Mouse (Mus musculus): ENCODE results near the gene Smim24. TPM values are rescaled to one million over a fixed set of nuclear protein-coding genes. Genes with fewer than 3 reads are reported as not detected.

Smim24 gene
- total and polyA plus RNA-seq, 2 experiments from 2014 or later = 3.3 to 6.6 TPM

GRCm38 (mm10) chr10:81441019-81441418, 48.2 kb downstream of the Smim24 start:
- ATAC-seq (ENCODE audit: insufficient read depth, low read depth) = no peak
- H3K27ac ChIP-seq (ENCODE audit: low read depth) = no peak overlapping the region
- no peak overlapping the region for H3K4me2 ChIP-seq (ENCODE audit: low read depth, low read length)
- no peak overlapping the region for H3K4me3 ChIP-seq (ENCODE audit: low read depth, low read length)
- no peaks in the 10 kb centered on the region for H3K9me3 ChIP-seq (replicated peaks; ENCODE audit: control insufficient read depth, low read length)
- 0 out of 2 replicates have a peak, but pooled peaks cover 10% of the 10 kb centered on the region for H3K27me3 ChIP-seq (ENCODE audit: control insufficient read depth, insufficient read depth, low read length)
- H3K4me1 ChIP-seq (ENCODE audit: control insufficient read depth, insufficient read depth) = no peaks in the 10 kb centered on the region
- no peak for DNase-seq (ENCODE audit: low spot score)
- H3K9ac ChIP-seq (replicated peaks; ENCODE audit: low read depth, low read length) = no peak overlapping the region
- H3K36me3 ChIP-seq (replicated peaks; ENCODE audit: control insufficient read depth, insufficient read depth, low read length) = no peaks in the 10 kb centered on the region
- TF ChIP-seq EP300 (IDR thresholded peaks at IDR 0.05; ENCODE audit: low read depth) (no peak), CTCF (IDR thresholded peaks at IDR 0.05; ENCODE audit: low read depth) (peak; percentile 49)

Small RNA genes lying within 50 kb of the gene (microRNA-seq; reads per million reads assigned to microRNA genes)
- gene Mir1191b (2.0 reads per million, percentile 5 among the genes with 10 or more reads in this experiment), gene Mir6913 (0.54 reads per million)

Other genes with a start within 250 kb of the Smim24 start
Only the 30 nearest of the 34 such genes appear.
- 56.5 and 72.7 TPM in 2 replicates for gene Dapk3, start 210.0 kb upstream of the Smim24 start, total RNA-seq (2014; rRNA removed; ENCODE audit: low replicate concordance)
- gene Dapk3, start 210.0 kb upstream of the Smim24 start, polyA plus RNA-seq (2015; fragmentation: Nextera tagmentation; extraction: Ambion mirVana) = 29.0 and 31.7 TPM in 2 replicates
- not detected in 2 replicates for gene 4930442H23Rik, start 209.2 kb upstream of the Smim24 start, total RNA-seq (2014; rRNA removed; ENCODE audit: low replicate concordance)
- 0.12 TPM in 1 of 2 replicates, not detected in the other for gene 4930442H23Rik, start 209.2 kb upstream of the Smim24 start, polyA plus RNA-seq (2015; fragmentation: Nextera tagmentation; extraction: Ambion mirVana)
- 30.5 and 35.2 TPM in 2 replicates for gene Nmrk2, start 191.0 kb upstream of the Smim24 start, total RNA-seq (2014; rRNA removed; ENCODE audit: low replicate concordance)
- gene Nmrk2, start 191.0 kb upstream of the Smim24 start, polyA plus RNA-seq (2015; fragmentation: Nextera tagmentation; extraction: Ambion mirVana) = 13.0 and 14.2 TPM in 2 replicates
- gene Atcay, start 162.2 kb upstream of the Smim24 start, total RNA-seq (2014; rRNA removed; ENCODE audit: low replicate concordance) = 0.58 TPM in 1 of 2 replicates, not detected in the other
- 0.25 TPM in 2 replicates for gene Atcay, start 162.2 kb upstream of the Smim24 start, polyA plus RNA-seq (2015; fragmentation: Nextera tagmentation; extraction: Ambion mirVana)
- 7.0 and 10.2 TPM in 2 replicates for gene Zfr2, start 159.9 kb upstream of the Smim24 start, total RNA-seq (2014; rRNA removed; ENCODE audit: low replicate concordance)
- gene Zfr2, start 159.9 kb upstream of the Smim24 start, polyA plus RNA-seq (2015; fragmentation: Nextera tagmentation; extraction: Ambion mirVana) = 2.2 and 2.6 TPM in 2 replicates
- 0.31 and 0.66 TPM in 2 replicates for gene Matk, start 140.1 kb upstream of the Smim24 start, total RNA-seq (2014; rRNA removed; ENCODE audit: low replicate concordance)
- 0.42 and 0.51 TPM in 2 replicates for gene Matk, start 140.1 kb upstream of the Smim24 start, polyA plus RNA-seq (2015; fragmentation: Nextera tagmentation; extraction: Ambion mirVana)
- gene Mrpl54, start 126.1 kb upstream of the Smim24 start, total RNA-seq (2014; rRNA removed; ENCODE audit: low replicate concordance) = 272 and 288 TPM in 2 replicates
- 264 and 272 TPM in 2 replicates for gene Mrpl54, start 126.1 kb upstream of the Smim24 start, polyA plus RNA-seq (2015; fragmentation: Nextera tagmentation; extraction: Ambion mirVana)
- 84.8 and 114 TPM in 2 replicates for gene Apba3, start 126.1 kb upstream of the Smim24 start, total RNA-seq (2014; rRNA removed; ENCODE audit: low replicate concordance)
- gene Apba3, start 126.1 kb upstream of the Smim24 start, polyA plus RNA-seq (2015; fragmentation: Nextera tagmentation; extraction: Ambion mirVana) = 45.2 and 46.1 TPM in 2 replicates
- gene Tjp3, start 101.5 kb upstream of the Smim24 start, total RNA-seq (2014; rRNA removed; ENCODE audit: low replicate concordance) = 0.12 and 2.3 TPM in 2 replicates
- 0.51 and 0.62 TPM in 2 replicates for gene Tjp3, start 101.5 kb upstream of the Smim24 start, polyA plus RNA-seq (2015; fragmentation: Nextera tagmentation; extraction: Ambion mirVana)
- 38.5 and 44.3 TPM in 2 replicates for gene Pip5k1c, start 100.1 kb upstream of the Smim24 start, total RNA-seq (2014; rRNA removed; ENCODE audit: low replicate concordance)
- gene Pip5k1c, start 100.1 kb upstream of the Smim24 start, polyA plus RNA-seq (2015; fragmentation: Nextera tagmentation; extraction: Ambion mirVana) = 20.9 and 21.4 TPM in 2 replicates
- gene Cactin, start 71.9 kb upstream of the Smim24 start, total RNA-seq (2014; rRNA removed; ENCODE audit: low replicate concordance) = 14.3 and 14.9 TPM in 2 replicates
- 12.8 and 13.7 TPM in 2 replicates for gene Cactin, start 71.9 kb upstream of the Smim24 start, polyA plus RNA-seq (2015; fragmentation: Nextera tagmentation; extraction: Ambion mirVana)
- gene Tbxa2r, start 64.3 kb upstream of the Smim24 start, total RNA-seq (2014; rRNA removed; ENCODE audit: low replicate concordance) = 4.7 and 10.5 TPM in 2 replicates
- 6.3 and 7.0 TPM in 2 replicates for gene Tbxa2r, start 64.3 kb upstream of the Smim24 start, polyA plus RNA-seq (2015; fragmentation: Nextera tagmentation; extraction: Ambion mirVana)
- gene Gipc3, start 49.8 kb upstream of the Smim24 start, total RNA-seq (2014; rRNA removed; ENCODE audit: low replicate concordance) = 0.08 and 0.12 TPM in 2 replicates
- gene Gipc3, start 49.8 kb upstream of the Smim24 start, polyA plus RNA-seq (2015; fragmentation: Nextera tagmentation; extraction: Ambion mirVana) = 0.16 and 0.21 TPM in 2 replicates
- gene Hmg20b, start 42.6 kb upstream of the Smim24 start, total RNA-seq (2014; rRNA removed; ENCODE audit: low replicate concordance) = 63.9 and 80.7 TPM in 2 replicates
- 92.3 and 94.5 TPM in 2 replicates for gene Hmg20b, start 42.6 kb upstream of the Smim24 start, polyA plus RNA-seq (2015; fragmentation: Nextera tagmentation; extraction: Ambion mirVana)
- gene Mfsd12, start 35.6 kb upstream of the Smim24 start, total RNA-seq (2014; rRNA removed; ENCODE audit: low replicate concordance) = 20.2 and 30.5 TPM in 2 replicates
- gene Mfsd12, start 35.6 kb upstream of the Smim24 start, polyA plus RNA-seq (2015; fragmentation: Nextera tagmentation; extraction: Ambion mirVana) = 10.3 and 11.4 TPM in 2 replicates
- gene 4930404N11Rik, start 27.2 kb upstream of the Smim24 start, total RNA-seq (2014; rRNA removed; ENCODE audit: low replicate concordance) = not detected in 2 replicates
- 0.68 and 1.0 TPM in 2 replicates for gene 4930404N11Rik, start 27.2 kb upstream of the Smim24 start, polyA plus RNA-seq (2015; fragmentation: Nextera tagmentation; extraction: Ambion mirVana)
- gene Fzr1, start 14.5 kb upstream of the Smim24 start, total RNA-seq (2014; rRNA removed; ENCODE audit: low replicate concordance) = 47.6 and 53.9 TPM in 2 replicates
- gene Fzr1, start 14.5 kb upstream of the Smim24 start, polyA plus RNA-seq (2015; fragmentation: Nextera tagmentation; extraction: Ambion mirVana) = 45.8 and 48.4 TPM in 2 replicates
- 123 and 139 TPM in 2 replicates for gene Dohh, start 8.6 kb upstream of the Smim24 start, total RNA-seq (2014; rRNA removed; ENCODE audit: low replicate concordance)
- gene Dohh, start 8.6 kb upstream of the Smim24 start, polyA plus RNA-seq (2015; fragmentation: Nextera tagmentation; extraction: Ambion mirVana) = 75.2 and 77.6 TPM in 2 replicates
- 0.11 TPM in 1 of 2 replicates, not detected in the other for gene Gm48551, start 8.6 kb upstream of the Smim24 start, total RNA-seq (2014; rRNA removed; ENCODE audit: low replicate concordance)
- 0.43 and 1.1 TPM in 2 replicates for gene Gm48551, start 8.6 kb upstream of the Smim24 start, polyA plus RNA-seq (2015; fragmentation: Nextera tagmentation; extraction: Ambion mirVana)
- not detected in 2 replicates for gene Gm48552, start 4.0 kb upstream of the Smim24 start, total RNA-seq (2014; rRNA removed; ENCODE audit: low replicate concordance)
- gene Gm48552, start 4.0 kb upstream of the Smim24 start, polyA plus RNA-seq (2015; fragmentation: Nextera tagmentation; extraction: Ambion mirVana) = 0.45 and 0.70 TPM in 2 replicates
- gene Nfic, start 62.6 kb downstream of the Smim24 start, total RNA-seq (2014; rRNA removed; ENCODE audit: low replicate concordance) = 24.6 and 47.6 TPM in 2 replicates
- gene Nfic, start 62.6 kb downstream of the Smim24 start, polyA plus RNA-seq (2015; fragmentation: Nextera tagmentation; extraction: Ambion mirVana) = 73.7 and 77.9 TPM in 2 replicates
- not detected in 2 replicates for gene Celf5, start 89.7 kb downstream of the Smim24 start, total RNA-seq (2014; rRNA removed; ENCODE audit: low replicate concordance)
- gene Celf5, start 89.7 kb downstream of the Smim24 start, polyA plus RNA-seq (2015; fragmentation: Nextera tagmentation; extraction: Ambion mirVana) = 0.07 and 0.08 TPM in 2 replicates
- gene Ncln, start 103.3 kb downstream of the Smim24 start, total RNA-seq (2014; rRNA removed; ENCODE audit: low replicate concordance) = 88.5 and 91.5 TPM in 2 replicates
- 27.1 and 30.5 TPM in 2 replicates for gene Ncln, start 103.3 kb downstream of the Smim24 start, polyA plus RNA-seq (2015; fragmentation: Nextera tagmentation; extraction: Ambion mirVana)
- 0.66 TPM in 1 of 2 replicates, not detected in the other for gene S1pr4, start 107.1 kb downstream of the Smim24 start, total RNA-seq (2014; rRNA removed; ENCODE audit: low replicate concordance)
- gene S1pr4, start 107.1 kb downstream of the Smim24 start, polyA plus RNA-seq (2015; fragmentation: Nextera tagmentation; extraction: Ambion mirVana) = 0.34 and 0.43 TPM in 2 replicates
- 0.35 TPM in 1 of 2 replicates, not detected in the other for gene Gna15, start 131.2 kb downstream of the Smim24 start, total RNA-seq (2014; rRNA removed; ENCODE audit: low replicate concordance)
- 0.59 and 0.63 TPM in 2 replicates for gene Gna15, start 131.2 kb downstream of the Smim24 start, polyA plus RNA-seq (2015; fragmentation: Nextera tagmentation; extraction: Ambion mirVana)
- gene Gna11, start 152.1 kb downstream of the Smim24 start, total RNA-seq (2014; rRNA removed; ENCODE audit: low replicate concordance) = 68.2 and 83.9 TPM in 2 replicates
- gene Gna11, start 152.1 kb downstream of the Smim24 start, polyA plus RNA-seq (2015; fragmentation: Nextera tagmentation; extraction: Ambion mirVana) = 50.1 and 52.4 TPM in 2 replicates
- 851 and 870 TPM in 2 replicates for gene Aes, start 166.4 kb downstream of the Smim24 start, total RNA-seq (2014; rRNA removed; ENCODE audit: low replicate concordance)
- gene Aes, start 166.4 kb downstream of the Smim24 start, polyA plus RNA-seq (2015; fragmentation: Nextera tagmentation; extraction: Ambion mirVana) = 765 and 767 TPM in 2 replicates
- gene Tle2, start 181.5 kb downstream of the Smim24 start, total RNA-seq (2014; rRNA removed; ENCODE audit: low replicate concordance) = 6.8 and 10.4 TPM in 2 replicates
- gene Tle2, start 181.5 kb downstream of the Smim24 start, polyA plus RNA-seq (2015; fragmentation: Nextera tagmentation; extraction: Ambion mirVana) = 11.1 and 11.9 TPM in 2 replicates
- 18.6 and 41.4 TPM in 2 replicates for gene Tle6, start 208.0 kb downstream of the Smim24 start, total RNA-seq (2014; rRNA removed; ENCODE audit: low replicate concordance)
- gene Tle6, start 208.0 kb downstream of the Smim24 start, polyA plus RNA-seq (2015; fragmentation: Nextera tagmentation; extraction: Ambion mirVana) = 19.3 and 23.1 TPM in 2 replicates
- gene BC025920, start 213.2 kb downstream of the Smim24 start, total RNA-seq (2014; rRNA removed; ENCODE audit: low replicate concordance) = 1.7 and 2.7 TPM in 2 replicates
- gene BC025920, start 213.2 kb downstream of the Smim24 start, polyA plus RNA-seq (2015; fragmentation: Nextera tagmentation; extraction: Ambion mirVana) = 0.38 and 0.44 TPM in 2 replicates

Measured in heart, postnatal 0 days (tissue).